Mouse (Mus musculus) embryonic facial prominence, embryonic 14.5 days (tissue): ENCODE results near the gene Cct3. TPM values are rescaled to one million over a fixed set of nuclear protein-coding genes. Genes with fewer than 3 reads are reported as not detected.
A peak's percentile ranks its signal among the peaks of the same experiment; 100 is the strongest.
"Not testable (repeated sequence)": the region's sequence is repeated elsewhere in the genome, so short reads cannot be mapped to it uniquely, and the experiment has no call there.

Source experiments
- ATAC-seq: fragments of 200-750 bp; cut with Nextera tagmentation; 2 replicates; pipeline ENCODE4 v1.8.0; 2017; ENCODE audit warnings: low read depth, moderate number of reproducible peaks, moderate TSS enrichment
- DNase-seq: peaks from one replicate; pipeline ENCODE4 v3.0.0-alpha.2; 2015; ENCODE audit warnings: low spot score
- H3K27ac ChIP-seq: fragments of 300-500 bp; sonication (generic); replicated peaks from 2 replicates; pipeline ENCODE4 v1.5.1; 2014; ENCODE audit warnings: low read depth, mild to moderate bottlenecking, low read length, moderate library complexity
- H3K27me3 ChIP-seq: fragments of 300-500 bp; sonication (generic); replicated peaks from 2 replicates; pipeline ENCODE4 v1.6.1; 2014; ENCODE audit warnings: low read length; ENCODE audit not compliant: control insufficient read depth, insufficient read depth
- H3K36me3 ChIP-seq: fragments of 300-500 bp; sonication (generic); 2 replicates; pipeline ENCODE4 v1.6.1; 2014; ENCODE audit warnings: low read length, mixed read lengths; ENCODE audit not compliant: control insufficient read depth, insufficient read depth
- H3K4me1 ChIP-seq: fragments of 300-500 bp; sonication (generic); 2 replicates; pipeline ENCODE4 v1.6.1; 2014; ENCODE audit warnings: antibody characterized with exemption, low read length; ENCODE audit not compliant: control insufficient read depth, insufficient read depth
- H3K4me2 ChIP-seq: fragments of 300-500 bp; sonication (generic); 2 replicates; pipeline ENCODE4 v1.6.1; 2014; ENCODE audit warnings: low read depth, mild to moderate bottlenecking, low read length, moderate library complexity, mixed read lengths
- H3K4me3 ChIP-seq: fragments of 300-500 bp; sonication (generic); 2 replicates; pipeline ENCODE4 v1.5.1; 2014; ENCODE audit warnings: low read depth, mild to moderate bottlenecking, low read length
- H3K9ac ChIP-seq: fragments of 300-500 bp; sonication (generic); 2 replicates; pipeline ENCODE4 v1.6.1; 2014; ENCODE audit warnings: low read depth, mild to moderate bottlenecking, low read length, moderate library complexity, mixed read lengths
- H3K9me3 ChIP-seq: fragments of 300-500 bp; sonication (generic); 2 replicates; pipeline ENCODE4 v1.6.1; 2016; ENCODE audit warnings: low read length; ENCODE audit not compliant: control insufficient read depth
- WGBS: fragments of 180-500 bp; shearing (Covaris S2); extraction: QIAGEN DNeasy Blood & Tissue Kit; methylation state at CpG from one replicate; pipeline ENCODE4 v1.1.7; 2014; 5-methylcytosine and 5-hydroxymethylcytosine counted together
- polyA plus RNA-seq: library from polyadenylated mRNA; unstranded; fragments of >200 nt; fragmentation: Nextera tagmentation; extraction: Ambion mirVana; gene quantifications from 2 replicates; pipeline ENCODE4 v1.2.1, GENCODE M21; 2014

The Cct3 gene
- polyA plus RNA-seq, 1 experiment from 2014 or later, result 492 TPM

DNA sequence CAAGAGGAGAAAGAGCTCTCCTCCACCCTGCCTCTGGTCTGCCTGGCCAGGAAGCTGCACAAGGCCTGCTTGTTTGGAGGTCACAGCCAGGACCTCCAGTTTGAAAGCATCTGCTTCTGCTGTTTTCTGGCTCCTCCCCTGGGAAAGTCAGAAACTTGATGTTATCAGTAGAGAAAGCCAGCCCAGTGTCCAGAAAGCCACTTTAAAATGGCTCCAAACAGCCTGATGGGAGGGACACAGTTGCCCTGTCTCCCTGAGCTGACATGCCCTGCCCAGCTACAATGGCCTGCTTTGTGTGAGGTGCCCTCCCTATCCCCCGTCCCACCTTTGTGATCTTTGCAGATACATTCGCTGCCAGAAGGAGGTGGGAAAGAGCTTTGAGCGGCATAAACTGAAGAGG lies 63.1 kb downstream of the Cct3 start:
- Histone ChIP-seq H3K4me2 (no peak overlapping the region), H3K4me3 (no peak overlapping the region), H3K9me3 (no peaks in the 10 kb centered on the region), H3K36me3 (peaks cover 75% of the 10 kb centered on the region), H3K27ac (no peak overlapping the region), H3K4me1 (peaks cover 6% of the 10 kb centered on the region; the same call in 1 of the 2 replicates), H3K27me3 (0 out of 2 replicates have a peak, but pooled peaks cover 2% of the 10 kb centered on the region), H3K9ac (no peak overlapping the region)
- WGBS, result 39% methylated on average over 3 of the region's 3 CpGs
- DNase-seq (no peak), ATAC-seq (no peak)

- WGBS, result 80% methylated on average over 6 of the region's 6 CpGs
- peaks cover 12% of the 10 kb centered on the region for H3K27me3 ChIP-seq
- H3K27ac ChIP-seq, result no peak overlapping the region
- no peaks in the 10 kb centered on the region for H3K9me3 ChIP-seq
- H3K4me1 ChIP-seq, result peaks cover 6% of the 10 kb centered on the region; the same call in 1 of the 2 replicates
- H3K4me2 ChIP-seq, result no peak overlapping the region
- ATAC-seq (no peak), DNase-seq (no peak)
- no peak overlapping the region for H3K4me3 ChIP-seq
- H3K36me3 ChIP-seq, result peaks cover 64% of the 10 kb centered on the region
- H3K9ac ChIP-seq, result no peak overlapping the region
Measured at GRCm38 (mm10) chr3:88361096-88361495, 64.2 kb downstream of the Cct3 start.

DNA sequence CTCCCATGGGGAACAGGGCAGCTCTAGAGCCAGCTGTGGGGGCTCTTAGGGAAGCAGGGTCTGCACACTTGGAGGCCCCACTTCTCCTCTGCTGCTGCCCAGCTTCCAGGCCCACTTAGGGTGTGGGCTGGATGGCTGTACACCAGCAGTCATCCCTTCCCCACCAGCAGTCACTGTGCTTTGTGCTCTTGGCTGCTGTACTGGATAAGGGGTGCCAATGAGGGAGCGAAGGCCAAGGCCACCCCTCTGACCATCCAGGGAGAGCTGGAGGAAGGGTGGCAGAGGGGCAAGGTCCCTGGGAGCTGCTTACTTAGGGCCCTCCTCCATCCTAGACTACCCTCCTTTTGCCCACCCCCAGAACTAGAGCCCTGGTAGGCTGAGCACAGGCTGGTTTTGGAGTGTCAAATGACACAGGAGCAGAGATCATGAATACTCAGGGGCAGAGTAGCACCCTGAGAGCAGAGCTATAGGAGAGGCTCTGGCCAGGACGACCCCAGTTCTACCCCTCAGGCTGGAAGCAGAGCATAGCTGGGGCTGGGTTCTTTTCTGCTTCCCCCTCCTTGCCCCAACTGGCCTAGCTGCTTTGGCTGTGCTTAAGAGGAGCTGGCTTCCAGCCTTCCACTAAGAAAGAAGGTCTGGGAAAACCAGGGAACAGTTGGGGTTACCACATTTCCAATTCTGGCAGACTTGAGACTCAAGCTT lies 64.8 kb downstream of the Cct3 start:
- DNase-seq (no peak), ATAC-seq (no peak)
- 83% methylated on average over 2 of the region's 2 CpGs for WGBS
- no peak overlapping the region for H3K4me2 ChIP-seq
- peaks cover 6% of the 10 kb centered on the region; the same call in 1 of the 2 replicates for H3K4me1 ChIP-seq
- H3K4me3 ChIP-seq, result no peak overlapping the region
- no peaks in the 10 kb centered on the region for H3K9me3 ChIP-seq
- no peak overlapping the region for H3K9ac ChIP-seq
- no peak overlapping the region for H3K27ac ChIP-seq
- peaks cover 16% of the 10 kb centered on the region for H3K27me3 ChIP-seq
- peaks cover 57% of the 10 kb centered on the region for H3K36me3 ChIP-seq

- Histone ChIP-seq H3K4me3 (no peak overlapping the region), H3K9ac (no peak overlapping the region), H3K36me3 (peaks cover 38% of the 10 kb centered on the region), H3K4me1 (peaks cover 6% of the 10 kb centered on the region; the same call in 1 of the 2 replicates), H3K9me3 (no peaks in the 10 kb centered on the region), H3K27me3 (peaks cover 16% of the 10 kb centered on the region), H3K27ac (peak overlapping the region; percentile 48; the same call in 1 of the 2 replicates), H3K4me2 (no peak overlapping the region)
- WGBS, result 46% methylated on average over 4 of the region's 4 CpGs
- no peak for DNase-seq
- ATAC-seq, result no peak
Measured at GRCm38 (mm10) chr3:88363700-88364099, 66.8 kb downstream of the Cct3 start.

GRCm38 (mm10) chr3:88364337-88364736 lies 67.4 kb downstream of the Cct3 start, which contains the start of gene Paqr6:
TSS of gene Paqr6 (plus strand) at chr3:88364584.
- Histone ChIP-seq H3K27ac (peak within 1 kb of the TSS; percentile 48; the same call in 1 of the 2 replicates), H3K4me1 (peaks cover 6% of the 10 kb centered on the region; the same call in 1 of the 2 replicates), H3K9me3 (no peaks in the 10 kb centered on the region), H3K4me3 (peak within 1 kb of the TSS; percentile 5; the same call in 1 of the 2 replicates), H3K4me2 (peak within 1 kb of the TSS; percentile 41), H3K9ac (peak within 1 kb of the TSS; percentile 42; the same call in 1 of the 2 replicates), H3K27me3 (peaks cover 16% of the 10 kb centered on the region), H3K36me3 (peaks cover 32% of the 10 kb centered on the region)
- peak; percentile 47 for DNase-seq
- ATAC-seq, result 0 out of 2 replicates have a peak, but pooled peaks have one; percentile 22
- WGBS, result 2% methylated on average over 15 of the region's 16 CpGs

GRCm38 (mm10) chr3:88365705-88366361 lies 68.9 kb downstream of the Cct3 start:
- Histone ChIP-seq H3K9me3 (peaks cover 6% of the 10 kb centered on the region; the same call in 1 of the 2 replicates), H3K27ac (no peak overlapping the region), H3K4me3 (no peak overlapping the region), H3K27me3 (peaks cover 16% of the 10 kb centered on the region), H3K36me3 (peaks cover 17% of the 10 kb centered on the region), H3K4me1 (peaks cover 6% of the 10 kb centered on the region; the same call in 1 of the 2 replicates), H3K9ac (no peak overlapping the region), H3K4me2 (no peak overlapping the region)
- DNase-seq, result no peak
- ATAC-seq, result no peak
- 47% methylated on average over 32 of the region's 34 CpGs for WGBS

- WGBS, result 1% methylated on average over 15 of the region's 22 CpGs
- ATAC-seq, result peak; percentile 86
- not testable (repeated sequence) for H3K4me1 ChIP-seq, H3K36me3 ChIP-seq, H3K9ac ChIP-seq, H3K9me3 ChIP-seq, H3K27ac ChIP-seq
- DNase-seq, result peak; percentile 45
- peak overlapping the region; percentile 46 for H3K4me2 ChIP-seq
- H3K27me3 ChIP-seq, result peaks cover 16% of the 10 kb centered on the region
- peak overlapping the region; percentile 24; the same call in 1 of the 2 replicates for H3K4me3 ChIP-seq
Measured at GRCm38 (mm10) chr3:88366830-88367428, 70.0 kb downstream of the Cct3 start.

GRCm38 (mm10) chr3:88367517-88367916 lies 70.6 kb downstream of the Cct3 start:
- H3K27ac ChIP-seq, H3K4me1 ChIP-seq, H3K9ac ChIP-seq, H3K4me3 ChIP-seq, H3K36me3 ChIP-seq, H3K9me3 ChIP-seq, ATAC-seq, DNase-seq: not testable (repeated sequence)
- 45% methylated on average over 3 of the region's 7 CpGs for WGBS
- H3K27me3 ChIP-seq, result peaks cover 16% of the 10 kb centered on the region
- peak overlapping the region; percentile 46; the same call in 1 of the 2 replicates for H3K4me2 ChIP-seq
